Mouse (Mus musculus): ENCODE measurements around the gene Ifnar1.

GRCm38 (mm10) chr16:91495501-91495900, 10.5 kb downstream of the Ifnar1 start:
- TF ChIP-seq CTCF (IDR thresholded peaks at IDR 0.05) (no peak), POLR2A (IDR thresholded peaks at IDR 0.05; ENCODE audit: insufficient read depth, low read depth, low read length) (no peak)
